Comparison of ENCODE assay signal across 8 mouse cellular contexts in the genomic region with DNA sequence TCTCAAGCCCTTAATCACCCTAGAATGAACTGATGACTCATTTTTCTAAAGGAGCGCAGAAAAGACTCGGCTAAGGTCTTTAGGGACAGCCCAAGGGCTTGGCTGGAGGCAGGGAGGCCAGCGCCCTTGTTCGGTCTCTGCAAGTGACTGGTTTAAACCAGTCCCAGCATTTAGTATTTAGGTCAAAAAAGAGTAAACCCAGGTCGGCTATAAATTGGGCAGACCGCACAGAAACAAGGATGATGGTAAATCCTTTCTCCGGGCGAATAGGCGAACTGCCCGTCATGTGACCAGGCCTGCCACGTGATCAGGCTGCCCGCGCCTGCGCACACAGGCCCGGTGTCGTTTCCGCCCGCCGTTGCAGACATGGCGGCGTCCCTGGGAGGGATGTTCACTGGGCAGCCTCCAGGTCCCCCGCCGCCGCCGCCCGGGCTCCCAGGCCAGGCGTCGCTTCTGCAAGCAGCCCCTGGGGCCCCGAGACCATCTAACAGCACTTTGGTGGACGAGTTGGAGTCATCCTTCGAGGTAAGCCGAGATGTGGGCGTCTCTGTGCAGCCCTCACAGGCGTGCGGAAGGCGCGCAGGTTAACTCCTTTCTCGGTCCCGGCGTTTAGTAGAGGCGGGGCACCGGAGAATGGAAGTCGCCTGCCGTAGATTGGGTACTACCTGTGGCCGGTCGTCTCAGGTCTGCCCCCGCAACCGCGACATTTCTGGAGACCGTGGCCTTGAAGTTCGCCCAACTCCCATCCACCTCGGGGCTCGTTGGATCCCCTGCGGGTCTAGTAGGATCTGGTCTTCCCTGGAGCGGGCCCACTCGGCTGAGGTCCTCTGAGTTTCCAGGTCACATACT. TPM values are rescaled to one million over a fixed set of nuclear protein-coding genes. Genes with fewer than 3 reads are reported as not detected.
DNase-seq lines count a peak whose midpoint lies in the region; ATAC-seq and TF ChIP-seq lines count a peak whose summit lies in the region.

Med28 (plus strand) TSS at position 270 of the 849 bp plus-strand sequence.

- peak within 1 kb of the TSS; percentile 15; the same call in 1 of the 2 replicates for H3K27ac ChIP-seq in heart, embryonic 12.5 days (ENCODE audit: poor library complexity, severe bottlenecking)
- H3K27ac ChIP-seq in kidney, postnatal 0 days = peak within 1 kb of the TSS; percentile 80
- peak within 1 kb of the TSS; percentile 48 for H3K27ac ChIP-seq in liver, embryonic 11.5 days (ENCODE audit: low read depth, low read length)
- H3K27ac ChIP-seq in stomach, embryonic 14.5 days (ENCODE audit: low read length) = peak within 1 kb of the TSS; percentile 48; the same call in 1 of the 2 replicates

- no peaks in the 10 kb centered on the region for H3K27me3 ChIP-seq in C2C12 (ENCODE audit: control insufficient read depth, insufficient read depth, insufficient read length)
- no peaks in the 10 kb centered on the region for H3K27me3 ChIP-seq in erythroblast, embryonic 14.5 days (ENCODE audit: control insufficient read depth)
- H3K27me3 ChIP-seq in heart, embryonic 12.5 days (replicated peaks) = no peaks in the 10 kb centered on the region
- no peaks in the 10 kb centered on the region for H3K27me3 ChIP-seq in kidney, postnatal 0 days (ENCODE audit: insufficient read depth, low read length)
- H3K27me3 ChIP-seq in liver, embryonic 11.5 days (replicated peaks; ENCODE audit: control insufficient read depth, insufficient read depth, low read length) = no peaks in the 10 kb centered on the region
- no peaks in the 10 kb centered on the region for H3K27me3 ChIP-seq in stomach, embryonic 14.5 days (ENCODE audit: control insufficient read depth, insufficient read depth, low read length)

- no peak for TF ChIP-seq CTCF in C2C12 (IDR thresholded peaks at IDR 0.05; ENCODE audit: control insufficient read depth, insufficient read depth, insufficient read length)
- TF ChIP-seq CTCF in brain, embryonic 14.5 days (IDR thresholded peaks at IDR 0.05; ENCODE audit: borderline replicate concordance, extremely low read depth, insufficient read depth, insufficient read length) = no peak
- TF ChIP-seq CTCF in kidney, postnatal 0 days (IDR thresholded peaks at IDR 0.05; ENCODE audit: low read depth) = no peak

- peaks cover 30% of the 10 kb centered on the region for H3K79me3 ChIP-seq in C2C12 (ENCODE audit: low read depth)

- H3K4me1 ChIP-seq in erythroblast, embryonic 14.5 days (ENCODE audit: control insufficient read depth) = peaks cover 26% of the 10 kb centered on the region
- H3K4me1 ChIP-seq in heart, embryonic 12.5 days (replicated peaks) = peaks cover 14% of the 10 kb centered on the region
- peaks cover 11% of the 10 kb centered on the region for H3K4me1 ChIP-seq in kidney, postnatal 0 days (replicated peaks; ENCODE audit: insufficient read depth, low read length)
- H3K4me1 ChIP-seq in liver, embryonic 11.5 days (replicated peaks; ENCODE audit: control insufficient read depth, insufficient read depth, low read length) = no peaks in the 10 kb centered on the region; the same call in 1 of the 2 replicates
- peaks cover 12% of the 10 kb centered on the region; the same call in 1 of the 2 replicates for H3K4me1 ChIP-seq in stomach, embryonic 14.5 days (ENCODE audit: control insufficient read depth, insufficient read depth, low read length)

- H3ac ChIP-seq in C2C12 (ENCODE audit: control insufficient read depth, insufficient read length, low read depth) = peak within 1 kb of the TSS; percentile 93

- peak within 1 kb of the TSS; percentile 74 for H3K4me3 ChIP-seq in C2C12 (ENCODE audit: insufficient read depth, poor library complexity, severe bottlenecking)
- peak within 1 kb of the TSS; percentile 88 for H3K4me3 ChIP-seq in erythroblast, embryonic 14.5 days (replicated peaks)
- H3K4me3 ChIP-seq in heart, embryonic 12.5 days = peak within 1 kb of the TSS; percentile 83
- H3K4me3 ChIP-seq in kidney, postnatal 0 days (replicated peaks; ENCODE audit: low read depth, low read length) = peak within 1 kb of the TSS; percentile 86
- H3K4me3 ChIP-seq in liver, embryonic 11.5 days (ENCODE audit: low read depth, low read length) = peak within 1 kb of the TSS; percentile 94
- peak within 1 kb of the TSS; percentile 88 for H3K4me3 ChIP-seq in stomach, embryonic 14.5 days (ENCODE audit: low read depth, low read length)

- H3K36me3 ChIP-seq in C2C12 (ENCODE audit: control insufficient read depth, insufficient read depth) = peaks cover 20% of the 10 kb centered on the region
- H3K36me3 ChIP-seq in erythroblast, embryonic 14.5 days (ENCODE audit: control insufficient read depth) = peaks cover 29% of the 10 kb centered on the region
- peaks cover 20% of the 10 kb centered on the region for H3K36me3 ChIP-seq in heart, embryonic 12.5 days
- H3K36me3 ChIP-seq in kidney, postnatal 0 days (ENCODE audit: insufficient read depth, low read length) = peaks cover 8% of the 10 kb centered on the region
- H3K36me3 ChIP-seq in liver, embryonic 11.5 days (ENCODE audit: control insufficient read depth, insufficient read depth, low read length) = peaks cover 3% of the 10 kb centered on the region; the same call in 1 of the 2 replicates
- H3K36me3 ChIP-seq in stomach, embryonic 14.5 days (ENCODE audit: control insufficient read depth, insufficient read depth, low read length) = peaks cover 6% of the 10 kb centered on the region

- H3K79me2 ChIP-seq in C2C12 (ENCODE audit: control insufficient read depth, insufficient read depth) = peaks cover 39% of the 10 kb centered on the region

- ATAC-seq in heart, embryonic 12.5 days (ENCODE audit: insufficient number of reproducible peaks, low FRiP score) = peak; percentile 98
- ATAC-seq in kidney, postnatal 0 days (replicated peaks; ENCODE audit: low FRiP score, low read depth) = peak; percentile 95
- peak; percentile 93 for ATAC-seq in liver, embryonic 11.5 days (replicated peaks; ENCODE audit: low FRiP score)
- ATAC-seq in stomach, embryonic 14.5 days (ENCODE audit: insufficient number of reproducible peaks, insufficient read depth, low FRiP score, low read depth) = peak; percentile 97

- 2% methylated on average over 56 of the region's 56 CpGs for WGBS in heart, embryonic 12.5 days
- 2% methylated on average over 56 of the region's 56 CpGs for WGBS in kidney, postnatal 0 days
- 2% methylated on average over 56 of the region's 56 CpGs for WGBS in liver, embryonic 11.5 days
- WGBS in stomach, embryonic 14.5 days = 2% methylated on average over 55 of the region's 56 CpGs

- peak within 1 kb of the TSS; percentile 90 for H3K9ac ChIP-seq in heart, embryonic 12.5 days
- peak within 1 kb of the TSS; percentile 87 for H3K9ac ChIP-seq in kidney, postnatal 0 days (ENCODE audit: low read depth, low read length)
- H3K9ac ChIP-seq in liver, embryonic 11.5 days (ENCODE audit: low read depth, low read length) = peak within 1 kb of the TSS; percentile 94
- H3K9ac ChIP-seq in stomach, embryonic 14.5 days (replicated peaks; ENCODE audit: low read depth, low read length) = peak within 1 kb of the TSS; percentile 82

- DNase-seq in brain, embryonic 14.5 days (ENCODE audit: low read depth) = peak; percentile 97
- DNase-seq in kidney, postnatal 0 days (ENCODE audit: low spot score) = peak; percentile 94
- DNase-seq in liver, embryonic 11.5 days (ENCODE audit: low spot score) = peak; percentile 96
- peak; percentile 93 for DNase-seq in naive thymus-derived CD4-positive, alpha-beta T cell, adult 2 months (ENCODE audit: low read depth)

- H3K9me3 ChIP-seq in erythroblast, embryonic 14.5 days (ENCODE audit: control insufficient read depth, low read length) = no peaks in the 10 kb centered on the region
- no peaks in the 10 kb centered on the region for H3K9me3 ChIP-seq in heart, embryonic 12.5 days (replicated peaks)
- no peaks in the 10 kb centered on the region for H3K9me3 ChIP-seq in kidney, postnatal 0 days (replicated peaks; ENCODE audit: low read length)
- no peaks in the 10 kb centered on the region for H3K9me3 ChIP-seq in liver, embryonic 11.5 days (ENCODE audit: control insufficient read depth, low read length)
- no peaks in the 10 kb centered on the region for H3K9me3 ChIP-seq in stomach, embryonic 14.5 days (ENCODE audit: control insufficient read depth, low read depth, low read length)

- TF ChIP-seq POLR2A in brain, embryonic 14.5 days (IDR thresholded peaks at IDR 0.05; ENCODE audit: borderline replicate concordance, extremely low read depth, insufficient read depth, insufficient read length, poor library complexity, severe bottlenecking) = peak; percentile 84

- H3K4me2 ChIP-seq in heart, embryonic 12.5 days = peak within 1 kb of the TSS; percentile 89
- H3K4me2 ChIP-seq in kidney, postnatal 0 days (ENCODE audit: low read length) = peak within 1 kb of the TSS; percentile 87
- H3K4me2 ChIP-seq in liver, embryonic 11.5 days = peak within 1 kb of the TSS; percentile 69
- H3K4me2 ChIP-seq in stomach, embryonic 14.5 days (replicated peaks; ENCODE audit: low read depth, low read length) = peak within 1 kb of the TSS; percentile 93

TF ChIP-seq in C2C12, 6 proteins besides CTCF, POLR2A, EP300 and RAD21:
- TF ChIP-seq CEBPB (IDR thresholded peaks at IDR 0.05; ENCODE audit: low read depth) (no peak), MYOG (IDR thresholded peaks at IDR 0.05; ENCODE audit: control insufficient read depth, extremely low read depth, insufficient read length) (no peak), MYOD1 (IDR thresholded peaks at IDR 0.05; ENCODE audit: control insufficient read depth, insufficient read length, low read depth) (no peak), USF1 (IDR thresholded peaks at IDR 0.05; ENCODE audit: low read depth) (peak; percentile 98), MAX (IDR thresholded peaks at IDR 0.05) (no peak), FOSL1 (IDR thresholded peaks at IDR 0.05; ENCODE audit: insufficient read depth, low read length, poor library complexity, severe bottlenecking) (no peak)

RNA-seq across cellular contexts. Expression of gene Med28, which starts in this region (rescaled TPM):
- polyA plus RNA-seq in C2C12 (2012; fragmentation: generic; extraction: Trizol) = 166 TPM
- 133 and 165 TPM in 2 replicates for polyA plus RNA-seq in brain, embryonic 14.5 days (2012; rRNA removed)
- 4.4 and 4.9 TPM in 2 replicates for polyA plus RNA-seq in erythroblast, embryonic 14.5 days (2012)
- polyA plus RNA-seq in heart, embryonic 12.5 days (2016; fragmentation: Nextera tagmentation; extraction: Ambion mirVana) = 183 TPM in 2 replicates
- 333 and 339 TPM in 2 replicates for polyA plus RNA-seq in kidney, postnatal 0 days (2015; fragmentation: Nextera tagmentation; extraction: Ambion mirVana)
- polyA plus RNA-seq in liver, embryonic 11.5 days (2014; fragmentation: Nextera tagmentation; extraction: Ambion mirVana) = 184 and 198 TPM in 2 replicates
- polyA plus RNA-seq in stomach, embryonic 14.5 days (2014; fragmentation: Nextera tagmentation; extraction: Ambion mirVana) = 218 and 247 TPM in 2 replicates

Comparison
In these comparisons a context has a peak if more than half of its experiments do, and no peak if none do; other contexts are left out.
1. Peak in every context shown above with its lines: DNase-seq, ATAC-seq, H3K4me3 ChIP-seq and H3K27ac ChIP-seq.
2. RNA of gene Med28 (polyA plus RNA-seq): 333 to 339 TPM in kidney, postnatal 0 days, 218 to 247 TPM in stomach, embryonic 14.5 days, 184 to 198 TPM in liver, embryonic 11.5 days, 183 TPM in heart, embryonic 12.5 days, 166 TPM in C2C12 (single experiment) and 133 to 165 TPM in brain, embryonic 14.5 days; 4.4 to 4.9 TPM in erythroblast, embryonic 14.5 days; every median in the first group is over 10 times any median in the second.
3. H3K27ac ChIP-seq: peak in every context shown above with its lines; median percentile 80 in kidney, postnatal 0 days; 48 in liver, embryonic 11.5 days; 48 in stomach, embryonic 14.5 days; 15 in heart, embryonic 12.5 days.